In the genomic region with DNA sequence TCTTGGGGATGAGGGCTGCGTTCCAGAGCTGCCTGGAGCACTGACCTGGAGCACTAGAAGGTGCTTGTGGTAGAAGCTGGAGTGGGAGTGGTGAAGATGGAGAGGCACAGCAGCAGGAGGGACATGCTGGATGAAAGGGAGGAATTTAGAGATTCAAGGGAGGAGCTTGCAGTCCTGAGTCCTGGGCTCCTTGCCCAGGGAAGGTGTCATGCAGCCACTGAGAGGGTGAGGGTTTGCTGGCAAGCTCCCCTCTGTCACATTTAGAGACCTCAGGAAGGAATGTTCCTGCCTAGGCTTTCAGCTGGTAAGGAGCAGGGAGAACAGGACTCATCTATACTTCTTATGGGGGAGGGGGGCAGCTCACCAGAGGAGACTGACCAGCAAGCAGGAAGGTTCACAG, we compare ENCODE assay signal across 21 mouse cellular contexts. TPM values are rescaled to one million over a fixed set of nuclear protein-coding genes. Genes with fewer than 3 reads are reported as not detected.
DNase-seq lines count a peak whose midpoint lies in the region; ATAC-seq and TF ChIP-seq lines count a peak whose summit lies in the region.
"Not testable (repeated sequence)": the region's sequence is repeated elsewhere in the genome, so short reads cannot be mapped to it uniquely, and the experiment has no call there.
"Had no signal": no experiment of that assay in that cellular context is flagged by ENCODE, and none has a peak within 500 bp of the region (broad histone marks: within the 10 kb centered on the region; RNA-seq: fewer than 3 reads in every experiment).

No protein-coding gene starts in this region.

- not testable (repeated sequence) for H3K4me1 ChIP-seq in heart, embryonic 10.5 days; heart, embryonic 15.5 days (replicated peaks); heart, postnatal 0 days (ENCODE audit: control insufficient read depth, insufficient read depth); lung, embryonic 14.5 days (ENCODE audit: insufficient read depth); lung, embryonic 16.5 days (replicated peaks; ENCODE audit: control insufficient read depth, insufficient read depth, low read length); stomach, embryonic 15.5 days; stomach, postnatal 0 days (replicated peaks; ENCODE audit: control insufficient read depth, insufficient read depth)

- not testable (repeated sequence) for H3K9ac ChIP-seq in heart, embryonic 15.5 days; heart, postnatal 0 days (replicated peaks; ENCODE audit: low read depth, low read length); lung, embryonic 14.5 days; lung, embryonic 16.5 days (ENCODE audit: low read length); stomach, embryonic 15.5 days; stomach, postnatal 0 days (ENCODE audit: low read length)

- not testable (repeated sequence) for H3K27me3 ChIP-seq in heart, embryonic 10.5 days (ENCODE audit: insufficient read depth, poor library complexity, severe bottlenecking); heart, embryonic 15.5 days; heart, postnatal 0 days (ENCODE audit: control insufficient read depth, insufficient read depth, low read length); lung, embryonic 14.5 days (ENCODE audit: insufficient read depth, low read length); lung, embryonic 16.5 days (ENCODE audit: control insufficient read depth, insufficient read depth, low read depth, low read length); stomach, embryonic 15.5 days (replicated peaks); stomach, postnatal 0 days (ENCODE audit: control insufficient read depth, insufficient read depth, low read length)

- peak; percentile 71 for DNase-seq in Muller cell, postnatal 12 days (ENCODE audit: inconsistent ontology term)
- peak; percentile 10 for DNase-seq in heart, embryonic 10.5 days (ENCODE audit: low spot score)
- peak; percentile 7 for DNase-seq in heart, postnatal 0 days (ENCODE audit: low spot score)
- peak; percentile 2 for DNase-seq in lung, embryonic 14.5 days
- DNase-seq in stomach, postnatal 0 days (ENCODE audit: low spot score), result not testable (repeated sequence)

- not testable (repeated sequence) for H3K9me3 ChIP-seq in heart, embryonic 10.5 days; heart, embryonic 15.5 days (replicated peaks); heart, postnatal 0 days (replicated peaks; ENCODE audit: control insufficient read depth, low read length); lung, embryonic 14.5 days (ENCODE audit: low read depth, low read length); lung, embryonic 16.5 days (ENCODE audit: control insufficient read depth, low read length); stomach, embryonic 15.5 days; stomach, postnatal 0 days (ENCODE audit: control insufficient read depth, low read length)

- not testable (repeated sequence) for H3K4me3 ChIP-seq in heart, embryonic 10.5 days; heart, embryonic 15.5 days; heart, postnatal 0 days (ENCODE audit: low read depth, low read length); lung, embryonic 14.5 days (ENCODE audit: low read depth, low read length); lung, embryonic 16.5 days (ENCODE audit: low read length); stomach, embryonic 15.5 days (replicated peaks); stomach, postnatal 0 days (ENCODE audit: low read depth, low read length)

- ATAC-seq in heart, embryonic 15.5 days (replicated peaks; ENCODE audit: insufficient number of reproducible peaks, insufficient read depth, low FRiP score, low read depth), result peak; percentile 50; the same call in 1 of the 2 replicates
- ATAC-seq in heart, postnatal 0 days (ENCODE audit: insufficient read depth, low read depth), result peak; percentile 84
- 0 out of 2 replicates have a peak, but pooled peaks have one; percentile 17 for ATAC-seq in lung, embryonic 14.5 days (ENCODE audit: insufficient read depth)
- peak; percentile 60; the same call in 1 of the 2 replicates for ATAC-seq in lung, embryonic 16.5 days (ENCODE audit: low read depth)
- ATAC-seq in stomach, embryonic 15.5 days (ENCODE audit: insufficient read depth, low FRiP score, low read depth), result peak; percentile 22; the same call in 1 of the 2 replicates
- 0 out of 2 replicates have a peak, but pooled peaks have one; percentile 12 for ATAC-seq in stomach, postnatal 0 days (ENCODE audit: low FRiP score, low TSS enrichment)

- TF ChIP-seq CTCF in heart, postnatal 0 days (IDR thresholded peaks at IDR 0.05; ENCODE audit: low read depth); lung, embryonic 14.5 days (IDR thresholded peaks at IDR 0.05; ENCODE audit: low read depth); stomach, postnatal 0 days (IDR thresholded peaks at IDR 0.05; ENCODE audit: low read depth): not testable (repeated sequence)

- WGBS in heart, embryonic 10.5 days, result 29% methylated on average over 1 of the region's 1 CpGs
- 67% methylated on average over 1 of the region's 1 CpGs for WGBS in heart, embryonic 15.5 days
- WGBS in heart, postnatal 0 days, result 20% methylated on average over 1 of the region's 1 CpGs
- WGBS in lung, embryonic 14.5 days, result 71% methylated on average over 1 of the region's 1 CpGs
- WGBS in lung, embryonic 16.5 days, result no CpG with 5 or more reads among the region's 1 CpGs
- 77% methylated on average over 1 of the region's 1 CpGs for WGBS in stomach, embryonic 15.5 days
- WGBS in stomach, postnatal 0 days, result no CpG with 5 or more reads among the region's 1 CpGs

- TF ChIP-seq EP300 in heart, postnatal 0 days (IDR thresholded peaks at IDR 0.05; ENCODE audit: low read depth); stomach, postnatal 0 days (optimal IDR thresholded peaks at IDR 0.05): not testable (repeated sequence)

- not testable (repeated sequence) for H3K4me2 ChIP-seq in heart, embryonic 15.5 days; heart, postnatal 0 days (ENCODE audit: low read depth, low read length); lung, embryonic 14.5 days; lung, embryonic 16.5 days (ENCODE audit: low read depth, low read length); stomach, embryonic 15.5 days; stomach, postnatal 0 days (replicated peaks; ENCODE audit: low read depth)

- not testable (repeated sequence) for H3K27ac ChIP-seq in heart, embryonic 10.5 days; heart, embryonic 15.5 days; heart, postnatal 0 days (ENCODE audit: low read depth); lung, embryonic 14.5 days (ENCODE audit: low read depth); lung, embryonic 16.5 days (ENCODE audit: low read length); stomach, embryonic 15.5 days; stomach, postnatal 0 days (replicated peaks)

- not testable (repeated sequence) for H3K36me3 ChIP-seq in heart, embryonic 10.5 days; heart, embryonic 15.5 days; heart, postnatal 0 days (replicated peaks; ENCODE audit: control insufficient read depth, insufficient read depth, low read length); lung, embryonic 14.5 days (ENCODE audit: insufficient read depth); lung, embryonic 16.5 days (ENCODE audit: control insufficient read depth, insufficient read depth, low read length); stomach, embryonic 15.5 days; stomach, postnatal 0 days (ENCODE audit: control insufficient read depth, insufficient read depth, low read length)

RNA-seq across cellular contexts. Expression of a gene that starts 10.3 kb away (rescaled TPM):
- polyA plus RNA-seq in heart, embryonic 10.5 days (2016; fragmentation: Nextera tagmentation; extraction: Ambion mirVana), result not detected in 2 replicates
- polyA plus RNA-seq in heart, embryonic 15.5 days (2015; fragmentation: Nextera tagmentation; extraction: Ambion mirVana), result 0.05 and 0.14 TPM in 2 replicates
- total RNA-seq in heart, postnatal 0 days (2014; rRNA removed; ENCODE audit: low replicate concordance), result not detected in 2 replicates
- polyA plus RNA-seq in heart, postnatal 0 days (2015; fragmentation: Nextera tagmentation; extraction: Ambion mirVana), result not detected in 2 replicates
- polyA plus RNA-seq in lung, embryonic 14.5 days (2014; fragmentation: Nextera tagmentation; extraction: Ambion mirVana), result not detected in 2 replicates
- not detected in 2 replicates for polyA plus RNA-seq in lung, embryonic 16.5 days (2015; fragmentation: Nextera tagmentation; extraction: Ambion mirVana)
- 0.17 and 0.51 TPM in 2 replicates for polyA plus RNA-seq in stomach, embryonic 15.5 days (2015; fragmentation: Nextera tagmentation; extraction: Ambion mirVana)
- polyA plus RNA-seq in stomach, postnatal 0 days (2015; fragmentation: Nextera tagmentation; extraction: Ambion mirVana), result 0.10 TPM in 1 of 2 replicates, not detected in the other
- total RNA-seq: adrenal gland, postnatal 25 days; CH12.LX; forebrain, postnatal 0 days; G1E had no signal
- polyA plus RNA-seq: cerebellum, adult 2 months; embryonic facial prominence, embryonic 10.5 days; embryonic facial prominence, embryonic 12.5 days; embryonic facial prominence, embryonic 14.5 days; forebrain, embryonic 11.5 days; forebrain, embryonic 13.5 days; forebrain, embryonic 15.5 days; forebrain, postnatal 0 days; G1E had no signal

RNA-seq across cellular contexts. Expression of a gene that starts 19.9 kb away (rescaled TPM):
- not detected in 2 replicates for polyA plus RNA-seq in heart, embryonic 10.5 days (2016; fragmentation: Nextera tagmentation; extraction: Ambion mirVana)
- 0.13 and 0.26 TPM in 2 replicates for polyA plus RNA-seq in heart, embryonic 15.5 days (2015; fragmentation: Nextera tagmentation; extraction: Ambion mirVana)
- total RNA-seq in heart, postnatal 0 days (2014; rRNA removed; ENCODE audit: low replicate concordance), result 0.23 and 0.81 TPM in 2 replicates
- polyA plus RNA-seq in heart, postnatal 0 days (2015; fragmentation: Nextera tagmentation; extraction: Ambion mirVana), result 0.14 and 0.30 TPM in 2 replicates
- not detected in 2 replicates for polyA plus RNA-seq in lung, embryonic 14.5 days (2014; fragmentation: Nextera tagmentation; extraction: Ambion mirVana)
- 0.15 TPM in 1 of 2 replicates, not detected in the other for polyA plus RNA-seq in lung, embryonic 16.5 days (2015; fragmentation: Nextera tagmentation; extraction: Ambion mirVana)
- 0.13 TPM in 1 of 2 replicates, not detected in the other for polyA plus RNA-seq in stomach, embryonic 15.5 days (2015; fragmentation: Nextera tagmentation; extraction: Ambion mirVana)
- polyA plus RNA-seq in stomach, postnatal 0 days (2015; fragmentation: Nextera tagmentation; extraction: Ambion mirVana), result 0.33 and 0.45 TPM in 2 replicates
- total RNA-seq: CH12.LX; forebrain, postnatal 0 days; G1E had no signal
- polyA plus RNA-seq: embryonic facial prominence, embryonic 10.5 days; embryonic facial prominence, embryonic 12.5 days; embryonic facial prominence, embryonic 14.5 days; forebrain, embryonic 11.5 days; forebrain, embryonic 13.5 days; forebrain, embryonic 15.5 days; G1E had no signal

RNA-seq across cellular contexts. Expression of a gene that starts 47.9 kb away (rescaled TPM):
- polyA plus RNA-seq in heart, embryonic 10.5 days (2016; fragmentation: Nextera tagmentation; extraction: Ambion mirVana), result 0.16 and 0.52 TPM in 2 replicates
- 0.24 TPM in 1 of 2 replicates, not detected in the other for polyA plus RNA-seq in heart, embryonic 15.5 days (2015; fragmentation: Nextera tagmentation; extraction: Ambion mirVana)
- total RNA-seq in heart, postnatal 0 days (2014; rRNA removed; ENCODE audit: low replicate concordance), result 0.46 TPM in 1 of 2 replicates, not detected in the other
- polyA plus RNA-seq in heart, postnatal 0 days (2015; fragmentation: Nextera tagmentation; extraction: Ambion mirVana), result 0.04 TPM in 1 of 2 replicates, not detected in the other
- polyA plus RNA-seq in lung, embryonic 14.5 days (2014; fragmentation: Nextera tagmentation; extraction: Ambion mirVana), result not detected in 2 replicates
- 0.10 and 0.20 TPM in 2 replicates for polyA plus RNA-seq in lung, embryonic 16.5 days (2015; fragmentation: Nextera tagmentation; extraction: Ambion mirVana)
- 0.75 and 1.7 TPM in 2 replicates for polyA plus RNA-seq in stomach, embryonic 15.5 days (2015; fragmentation: Nextera tagmentation; extraction: Ambion mirVana)
- polyA plus RNA-seq in stomach, postnatal 0 days (2015; fragmentation: Nextera tagmentation; extraction: Ambion mirVana), result 0.05 and 0.10 TPM in 2 replicates
- total RNA-seq: adrenal gland, adult 2 months; adrenal gland, postnatal 25 days had no signal
- polyA plus RNA-seq: adrenal gland, adult 2 months; CD4-positive, CD25-positive, alpha-beta regulatory T cell, adult 4 months; embryonic facial prominence, embryonic 14.5 days; forebrain, embryonic 15.5 days; G1E had no signal

Comparison
In these comparisons a context has a peak if more than half of its experiments do, and no peak if none do; other contexts are left out.
1. ATAC-seq: peak in every context shown above with its lines; median percentile 84 in heart, postnatal 0 days; 60 in lung, embryonic 16.5 days; 50 in heart, embryonic 15.5 days; 22 in stomach, embryonic 15.5 days; 17 in lung, embryonic 14.5 days; 12 in stomach, postnatal 0 days.